Mouse (Mus musculus): ENCODE measurements around the gene Ube2q2. TPM values are rescaled to one million over a fixed set of nuclear protein-coding genes. Genes with fewer than 3 reads are reported as not detected.
A peak's percentile ranks its signal among the peaks of the same experiment; 100 is the strongest.

The Ube2q2 gene
- polyA plus RNA-seq, 1 experiment: 56.9 TPM

- TF ChIP-seq POLR2A (IDR thresholded peaks at IDR 0.05; ENCODE audit: borderline replicate concordance, low read depth, low read length) (no peak), CTCF (IDR thresholded peaks at IDR 0.05; ENCODE audit: low read depth, low read length) (no peak)
- H3K27ac ChIP-seq (ENCODE audit: insufficient read depth, low read depth, low read length): no peak overlapping the region
- no peak overlapping the region for H3K4me3 ChIP-seq (ENCODE audit: insufficient read depth, low read length)
- peaks cover 11% of the 10 kb centered on the region for H3K4me1 ChIP-seq (ENCODE audit: control insufficient read depth, insufficient read depth, low read length)
Observed at GRCm38 (mm10) chr9:55125735-55126134, 22.9 kb upstream of the Ube2q2 start.

GRCm38 (mm10) chr9:55126295-55126694, 22.4 kb upstream of the Ube2q2 start:
- Histone ChIP-seq H3K27ac (ENCODE audit: insufficient read depth, low read depth, low read length) (no peak overlapping the region), H3K4me1 (ENCODE audit: control insufficient read depth, insufficient read depth, low read length) (peaks cover 11% of the 10 kb centered on the region), H3K4me3 (ENCODE audit: insufficient read depth, low read length) (no peak overlapping the region)
- TF ChIP-seq POLR2A (IDR thresholded peaks at IDR 0.05; ENCODE audit: borderline replicate concordance, low read depth, low read length): no peak
- no peak for TF ChIP-seq CTCF (IDR thresholded peaks at IDR 0.05; ENCODE audit: low read depth, low read length)

GRCm38 (mm10) chr9:55131851-55132250, 16.8 kb upstream of the Ube2q2 start:
- no peak for TF ChIP-seq CTCF (IDR thresholded peaks at IDR 0.05; ENCODE audit: low read depth, low read length)
- TF ChIP-seq POLR2A (IDR thresholded peaks at IDR 0.05; ENCODE audit: borderline replicate concordance, low read depth, low read length): no peak
- no peak overlapping the region for H3K27ac ChIP-seq (ENCODE audit: insufficient read depth, low read depth, low read length)
- H3K4me1 ChIP-seq (ENCODE audit: control insufficient read depth, insufficient read depth, low read length): peaks cover 3% of the 10 kb centered on the region; the same call in 1 of the 2 replicates
- H3K4me3 ChIP-seq (ENCODE audit: insufficient read depth, low read length): no peak overlapping the region

- Histone ChIP-seq H3K4me1 (ENCODE audit: control insufficient read depth, insufficient read depth, low read length) (no peaks in the 10 kb centered on the region), H3K4me3 (ENCODE audit: insufficient read depth, low read length) (no peak overlapping the region), H3K27ac (ENCODE audit: insufficient read depth, low read depth, low read length) (no peak overlapping the region)
- TF ChIP-seq POLR2A (IDR thresholded peaks at IDR 0.05; ENCODE audit: borderline replicate concordance, low read depth, low read length) (no peak), CTCF (IDR thresholded peaks at IDR 0.05; ENCODE audit: low read depth, low read length) (no peak)
Observed at GRCm38 (mm10) chr9:55136576-55136975, 12.1 kb upstream of the Ube2q2 start.

GRCm38 (mm10) chr9:55137112-55137511, 11.5 kb upstream of the Ube2q2 start:
- TF ChIP-seq POLR2A (IDR thresholded peaks at IDR 0.05; ENCODE audit: borderline replicate concordance, low read depth, low read length) (no peak), CTCF (IDR thresholded peaks at IDR 0.05; ENCODE audit: low read depth, low read length) (no peak)
- Histone ChIP-seq H3K4me3 (ENCODE audit: insufficient read depth, low read length) (no peak overlapping the region), H3K27ac (ENCODE audit: insufficient read depth, low read depth, low read length) (no peak overlapping the region), H3K4me1 (ENCODE audit: control insufficient read depth, insufficient read depth, low read length) (no peaks in the 10 kb centered on the region)

- Histone ChIP-seq H3K4me3 (ENCODE audit: insufficient read depth, low read length) (no peak overlapping the region), H3K4me1 (ENCODE audit: control insufficient read depth, insufficient read depth, low read length) (no peaks in the 10 kb centered on the region), H3K27ac (ENCODE audit: insufficient read depth, low read depth, low read length) (no peak overlapping the region)
- TF ChIP-seq POLR2A (IDR thresholded peaks at IDR 0.05; ENCODE audit: borderline replicate concordance, low read depth, low read length) (no peak), CTCF (IDR thresholded peaks at IDR 0.05; ENCODE audit: low read depth, low read length) (no peak)
Observed at GRCm38 (mm10) chr9:55139958-55140357, 8.7 kb upstream of the Ube2q2 start.

GRCm38 (mm10) chr9:55149499-55150278, 1.0 kb downstream of the Ube2q2 start:
- TF ChIP-seq CTCF (IDR thresholded peaks at IDR 0.05; ENCODE audit: low read depth, low read length): no peak
- TF ChIP-seq POLR2A (IDR thresholded peaks at IDR 0.05; ENCODE audit: borderline replicate concordance, low read depth, low read length): no peak
- Histone ChIP-seq H3K4me3 (ENCODE audit: insufficient read depth, low read length) (peak overlapping the region; percentile 99), H3K4me1 (ENCODE audit: control insufficient read depth, insufficient read depth, low read length) (peaks cover 27% of the 10 kb centered on the region), H3K27ac (ENCODE audit: insufficient read depth, low read depth, low read length) (peak overlapping the region; percentile 55)

GRCm38 (mm10) chr9:55150279-55150726, 1.6 kb downstream of the Ube2q2 start:
- H3K27ac ChIP-seq (ENCODE audit: insufficient read depth, low read depth, low read length): peak overlapping the region; percentile 55; the same call in 1 of the 2 replicates
- H3K4me1 ChIP-seq (ENCODE audit: control insufficient read depth, insufficient read depth, low read length): peaks cover 27% of the 10 kb centered on the region
- TF ChIP-seq CTCF (IDR thresholded peaks at IDR 0.05; ENCODE audit: low read depth, low read length) (no peak), POLR2A (IDR thresholded peaks at IDR 0.05; ENCODE audit: borderline replicate concordance, low read depth, low read length) (no peak)
- peak overlapping the region; percentile 99 for H3K4me3 ChIP-seq (ENCODE audit: insufficient read depth, low read length)

- no peak for TF ChIP-seq POLR2A (IDR thresholded peaks at IDR 0.05; ENCODE audit: borderline replicate concordance, low read depth, low read length)
- TF ChIP-seq CTCF (IDR thresholded peaks at IDR 0.05; ENCODE audit: low read depth, low read length): no peak
- peaks cover 28% of the 10 kb centered on the region for H3K4me1 ChIP-seq (ENCODE audit: control insufficient read depth, insufficient read depth, low read length)
- H3K4me3 ChIP-seq (ENCODE audit: insufficient read depth, low read length): peak overlapping the region; percentile 37
- no peak overlapping the region for H3K27ac ChIP-seq (ENCODE audit: insufficient read depth, low read depth, low read length)
Observed at GRCm38 (mm10) chr9:55151096-55151495, 2.4 kb downstream of the Ube2q2 start.

GRCm38 (mm10) chr9:55152935-55153334, 4.3 kb downstream of the Ube2q2 start:
- Histone ChIP-seq H3K27ac (ENCODE audit: insufficient read depth, low read depth, low read length) (peak overlapping the region; percentile 61), H3K4me3 (ENCODE audit: insufficient read depth, low read length) (no peak overlapping the region), H3K4me1 (ENCODE audit: control insufficient read depth, insufficient read depth, low read length) (peaks cover 31% of the 10 kb centered on the region)
- no peak for TF ChIP-seq CTCF (IDR thresholded peaks at IDR 0.05; ENCODE audit: low read depth, low read length)
- TF ChIP-seq POLR2A (IDR thresholded peaks at IDR 0.05; ENCODE audit: borderline replicate concordance, low read depth, low read length): no peak
